Mouse (Mus musculus) heart, embryonic 14.5 days (tissue): Measurements from ENCODE around the gene Bean1. TPM values are rescaled to one million over a fixed set of nuclear protein-coding genes. Genes with fewer than 3 reads are reported as not detected.

Experiments used
- ATAC-seq: fragments of 200-750 bp; cut with Nextera tagmentation; 2 replicates; pipeline ENCODE4 v1.8.0; 2017; ENCODE audit warnings: low read depth, moderate TSS enrichment; ENCODE audit not compliant: insufficient number of reproducible peaks, insufficient read depth, low FRiP score
- H3K27ac ChIP-seq, 2 experiments: fragments of 200-500 bp in 1 of 2; fragments of 300-500 bp in 1 of 2; sonication (generic) in 1 of 2; replicated peaks in 1 of 2; 2 replicates each; pipeline ENCODE4 v1.5.1; 2012 to 2014; ENCODE audit warnings: low read depth in 2 of 2, low read length in 2 of 2, control low read depth in 1 of 2, mild to moderate bottlenecking in 1 of 2, mixed read lengths in 1 of 2; ENCODE audit not compliant: control insufficient read depth in 1 of 2, insufficient read depth in 1 of 2
- H3K27me3 ChIP-seq: fragments of 300-500 bp; sonication (generic); 2 replicates; pipeline ENCODE4 v1.6.1; 2014; ENCODE audit warnings: mild to moderate bottlenecking, low read length, control low read depth; ENCODE audit not compliant: control insufficient read depth, insufficient read depth
- H3K36me3 ChIP-seq: fragments of 300-500 bp; sonication (generic); 2 replicates; pipeline ENCODE4 v1.6.1; 2014; ENCODE audit warnings: mild to moderate bottlenecking, control low read depth, low read length, mixed read lengths; ENCODE audit not compliant: control insufficient read depth, insufficient read depth
- H3K4me1 ChIP-seq, 2 experiments: fragments of 200-500 bp in 1 of 2; fragments of 300-500 bp in 1 of 2; sonication (generic) in 1 of 2; 2 replicates each; pipeline ENCODE4 v1.6.1; 2012 to 2014; ENCODE audit warnings: low read length in 2 of 2, control low read depth in 1 of 2, mixed read lengths in 1 of 2; ENCODE audit not compliant: control insufficient read depth in 2 of 2, insufficient read depth in 2 of 2
- H3K4me2 ChIP-seq: fragments of 300-500 bp; sonication (generic); 2 replicates; pipeline ENCODE4 v1.6.1; 2014; ENCODE audit warnings: mild to moderate bottlenecking, low read length
- H3K4me3 ChIP-seq, 2 experiments: fragments of 200-500 bp in 1 of 2; fragments of 300-500 bp in 1 of 2; sonication (generic) in 1 of 2; 2 replicates each; pipeline ENCODE4 v1.5.1; 2012 to 2014; ENCODE audit warnings: low read length in 2 of 2, mild to moderate bottlenecking in 2 of 2, control low read depth in 1 of 2, low read depth in 1 of 2, moderate library complexity in 1 of 2; ENCODE audit not compliant: control insufficient read depth in 1 of 2, insufficient read depth in 1 of 2
- H3K9ac ChIP-seq: fragments of 300-500 bp; sonication (generic); 2 replicates; pipeline ENCODE4 v1.6.1; 2014; ENCODE audit warnings: mild to moderate bottlenecking, low read length
- H3K9me3 ChIP-seq: fragments of 300-500 bp; sonication (generic); 2 replicates; pipeline ENCODE4 v1.6.1; 2016; ENCODE audit warnings: low read length, control low read depth; ENCODE audit not compliant: control insufficient read depth
- WGBS: fragments of 180-500 bp; shearing (Covaris S2); extraction: QIAGEN DNeasy Blood & Tissue Kit; methylation state at CpG from one replicate; pipeline ENCODE4 v1.1.7; 2014; 5-methylcytosine and 5-hydroxymethylcytosine counted together
- polyA plus RNA-seq: library from polyadenylated mRNA; unstranded; fragments of >200 nt; fragmentation: Nextera tagmentation; extraction: Ambion mirVana; gene quantifications from 2 replicates; pipeline ENCODE4 v1.2.1, GENCODE M21; 2014

Bean1 gene
- polyA plus RNA-seq, 1 experiment from 2014 or later, result 1.3 TPM

DNA sequence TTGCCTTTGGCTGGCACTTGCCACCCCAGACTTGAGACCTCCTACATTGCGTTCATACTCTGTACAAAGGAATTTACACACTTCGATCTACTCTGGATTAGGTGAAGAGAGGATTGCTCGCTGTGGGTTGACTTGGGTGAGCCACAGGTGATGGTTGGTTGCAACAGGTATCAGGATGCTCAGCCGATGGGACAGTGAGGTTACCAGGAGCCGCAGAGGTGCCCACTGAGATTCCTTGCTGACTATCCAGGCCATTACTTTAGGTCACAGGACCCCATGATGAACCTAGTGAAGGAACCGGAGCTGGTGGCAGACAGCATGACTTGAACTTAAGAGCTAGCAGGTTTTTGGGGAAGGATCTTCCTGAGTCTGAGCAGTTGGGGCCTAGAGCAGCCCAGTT is 2.2 kb downstream of the Bean1 start:
- H3K9me3 ChIP-seq, result no peaks in the 10 kb centered on the region
- no peak overlapping the region for H3K27ac ChIP-seq
- H3K27me3 ChIP-seq, result peaks cover 51% of the 10 kb centered on the region
- no peak for ATAC-seq
- H3K4me1 ChIP-seq, result peaks cover 6 to 11% of the 10 kb centered on the region in 2 experiments
- no peak overlapping the region for H3K9ac ChIP-seq
- WGBS, result 82% methylated on average over 6 of the region's 6 CpGs
- H3K36me3 ChIP-seq, result no peaks in the 10 kb centered on the region
- H3K4me3 ChIP-seq, result no peak overlapping the region
- no peak overlapping the region for H3K4me2 ChIP-seq

DNA sequence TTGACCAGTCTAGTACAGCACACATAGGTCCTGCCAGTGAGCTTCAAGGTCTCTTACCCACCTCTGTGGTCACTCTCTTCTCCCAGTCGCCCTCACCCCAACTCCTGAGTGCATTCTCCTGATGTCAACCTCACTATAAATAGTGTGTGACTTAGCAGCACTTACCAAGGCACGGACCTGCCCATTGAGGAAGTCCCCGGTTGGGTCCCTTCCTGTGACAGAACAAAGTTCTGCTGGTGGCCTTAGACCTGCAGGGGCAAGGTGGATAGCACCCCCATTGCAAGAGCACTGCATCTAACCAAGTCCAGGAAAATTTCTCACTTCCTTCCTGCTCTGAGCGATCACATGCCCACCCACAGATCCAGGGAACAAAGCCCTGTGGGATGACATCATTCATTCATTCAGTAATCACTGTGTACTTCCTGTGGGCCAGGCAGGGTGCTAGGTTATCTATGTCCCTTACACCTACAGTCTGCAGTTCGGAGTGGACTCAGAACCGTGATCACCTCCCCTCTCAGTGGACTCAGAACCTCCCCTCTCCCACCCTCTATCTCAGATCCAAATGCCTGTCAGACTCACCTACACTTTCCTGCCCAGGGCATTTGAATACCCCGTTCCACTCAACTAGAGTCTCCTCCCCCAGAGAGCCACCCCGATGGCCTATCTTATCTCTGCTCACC is 5.7 kb downstream of the Bean1 start:
- Histone ChIP-seq H3K4me2 (no peak overlapping the region), H3K9me3 (no peaks in the 10 kb centered on the region), H3K9ac (no peak overlapping the region), H3K27ac (no peak overlapping the region), H3K27me3 (peaks cover 35% of the 10 kb centered on the region), H3K4me1 (peaks cover 6 to 11% of the 10 kb centered on the region in 2 experiments), H3K4me3 (no peak overlapping the region), H3K36me3 (no peaks in the 10 kb centered on the region)
- ATAC-seq, result no peak
- WGBS, result 38% methylated on average over 8 of the region's 8 CpGs

GRCm38 (mm10) chr8:104177054-104177453 is 6.8 kb downstream of the Bean1 start:
- Histone ChIP-seq H3K27ac (no peak overlapping the region), H3K9me3 (no peaks in the 10 kb centered on the region), H3K4me1 (peaks cover 6 to 11% of the 10 kb centered on the region in 2 experiments), H3K36me3 (no peaks in the 10 kb centered on the region), H3K9ac (no peak overlapping the region), H3K4me2 (no peak overlapping the region), H3K27me3 (peaks cover 24% of the 10 kb centered on the region), H3K4me3 (no peak overlapping the region)
- no peak for ATAC-seq
- WGBS, result 69% methylated on average over 4 of the region's 4 CpGs

DNA sequence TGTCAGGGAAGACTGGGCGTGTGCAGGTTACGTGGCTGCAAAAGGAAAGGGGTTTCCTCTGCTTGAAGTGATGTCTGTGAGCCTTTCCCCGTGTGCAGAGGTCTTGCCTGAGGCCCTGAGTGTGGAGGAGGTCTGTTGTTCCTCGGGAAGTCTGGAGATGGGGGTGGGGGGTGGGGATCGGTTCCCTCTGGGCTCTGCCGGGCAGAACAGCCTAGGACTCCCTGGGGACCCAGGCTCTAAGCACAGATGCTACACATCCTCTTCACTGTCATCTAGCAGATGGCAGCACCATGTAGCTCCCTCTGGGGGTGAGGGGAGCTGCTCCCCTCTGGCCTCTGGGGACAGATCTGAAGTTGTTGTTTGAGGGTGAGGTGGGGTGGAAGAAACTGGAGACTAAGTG is 14.7 kb downstream of the Bean1 start:
- Histone ChIP-seq H3K4me2 (no peak overlapping the region), H3K4me1 (no peaks in the 10 kb centered on the region; a peak in 1 of 4 replicates), H3K27me3 (no peaks in the 10 kb centered on the region), H3K27ac (no peak overlapping the region), H3K9ac (no peak overlapping the region), H3K4me3 (no peak overlapping the region), H3K36me3 (no peaks in the 10 kb centered on the region), H3K9me3 (no peaks in the 10 kb centered on the region)
- no peak for ATAC-seq
- 21% methylated on average over 6 of the region's 6 CpGs for WGBS

GRCm38 (mm10) chr8:104186827-104187226 is 16.6 kb downstream of the Bean1 start:
- H3K9me3 ChIP-seq, result no peaks in the 10 kb centered on the region
- no peak overlapping the region for H3K27ac ChIP-seq
- H3K4me2 ChIP-seq, result no peak overlapping the region
- no peak overlapping the region for H3K4me3 ChIP-seq
- H3K36me3 ChIP-seq, result no peaks in the 10 kb centered on the region
- H3K27me3 ChIP-seq, result no peaks in the 10 kb centered on the region
- H3K9ac ChIP-seq, result no peak overlapping the region
- no peak for ATAC-seq
- WGBS, result 69% methylated on average over 4 of the region's 4 CpGs
- H3K4me1 ChIP-seq, result no peaks in the 10 kb centered on the region; a peak in 1 of 4 replicates

DNA sequence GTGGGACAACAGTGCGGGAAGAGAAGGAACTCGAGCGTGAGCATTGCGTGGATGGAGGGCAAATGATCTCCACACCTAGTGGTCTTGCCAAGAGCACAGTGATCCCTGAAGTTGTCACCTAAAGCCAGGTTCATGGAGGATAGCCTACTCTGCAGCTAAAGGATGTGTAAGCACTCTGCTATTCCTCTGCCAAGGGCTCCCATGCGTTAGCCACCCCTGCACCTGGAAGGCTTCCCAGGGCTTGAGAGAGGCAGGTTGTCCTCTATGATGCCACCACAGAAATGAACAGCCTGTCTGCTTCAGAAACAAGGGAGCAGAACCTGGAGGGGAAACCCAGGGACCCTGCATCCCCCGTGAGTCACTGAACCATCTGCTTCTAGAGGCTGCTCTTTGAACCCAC is 17.4 kb downstream of the Bean1 start:
- H3K4me3 ChIP-seq, result no peak overlapping the region
- H3K27ac ChIP-seq, result no peak overlapping the region
- H3K9me3 ChIP-seq, result no peaks in the 10 kb centered on the region
- H3K27me3 ChIP-seq, result no peaks in the 10 kb centered on the region
- no peaks in the 10 kb centered on the region for H3K36me3 ChIP-seq
- H3K4me1 ChIP-seq, result no peaks in the 10 kb centered on the region; a peak in 1 of 4 replicates
- H3K4me2 ChIP-seq, result no peak overlapping the region
- no peak overlapping the region for H3K9ac ChIP-seq
- WGBS, result 85% methylated on average over 6 of the region's 6 CpGs
- no peak for ATAC-seq

DNA sequence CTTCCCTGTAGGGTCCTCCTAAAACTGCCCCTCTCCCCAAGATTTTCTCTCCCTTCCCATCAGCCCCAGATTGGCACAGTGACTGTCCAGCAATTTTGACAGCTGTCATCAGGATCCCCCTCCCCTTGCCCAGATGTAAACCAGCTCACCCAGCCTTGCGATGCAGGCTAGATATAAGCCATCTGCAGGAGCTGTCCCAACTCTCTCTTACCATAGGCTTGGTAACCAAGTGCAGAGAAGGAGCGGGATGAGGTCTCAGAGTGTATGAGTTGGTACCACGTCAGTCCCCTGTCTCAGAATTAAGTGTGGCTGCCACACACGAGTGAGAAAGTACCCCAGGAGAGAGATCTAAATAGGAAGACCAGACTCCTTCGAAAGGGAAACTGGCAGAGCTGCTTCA is 18.2 kb downstream of the Bean1 start:
- no peak overlapping the region for H3K4me3 ChIP-seq
- no peak overlapping the region for H3K27ac ChIP-seq
- H3K9me3 ChIP-seq, result 0 out of 2 replicates have a peak, but pooled peaks cover 2% of the 10 kb centered on the region
- H3K27me3 ChIP-seq, result no peaks in the 10 kb centered on the region
- H3K9ac ChIP-seq, result no peak overlapping the region
- no peak overlapping the region for H3K4me2 ChIP-seq
- H3K4me1 ChIP-seq, result no peaks in the 10 kb centered on the region; a peak in 1 of 4 replicates
- WGBS, result 52% methylated on average over 5 of the region's 5 CpGs
- H3K36me3 ChIP-seq, result no peaks in the 10 kb centered on the region
- ATAC-seq, result no peak
